Mouse (Mus musculus) neutrophil, adult 59 days (primary cell): ENCODE results near the gene Cplx2. TPM values are rescaled to one million over a fixed set of nuclear protein-coding genes. Genes with fewer than 3 reads are reported as not detected.

ENCODE experiments used
- total RNA-seq, 2 experiments: library from RNA; stranded (reverse); gene quantifications; 1 replicate in 1 of 2; 2 replicates in 1 of 2; pipeline ENCODE4 v1.2.4; 2023

The Cplx2 gene
- 1 to 10 TPM; 1.4 to 3.1 TPM for total RNA-seq

DNA sequence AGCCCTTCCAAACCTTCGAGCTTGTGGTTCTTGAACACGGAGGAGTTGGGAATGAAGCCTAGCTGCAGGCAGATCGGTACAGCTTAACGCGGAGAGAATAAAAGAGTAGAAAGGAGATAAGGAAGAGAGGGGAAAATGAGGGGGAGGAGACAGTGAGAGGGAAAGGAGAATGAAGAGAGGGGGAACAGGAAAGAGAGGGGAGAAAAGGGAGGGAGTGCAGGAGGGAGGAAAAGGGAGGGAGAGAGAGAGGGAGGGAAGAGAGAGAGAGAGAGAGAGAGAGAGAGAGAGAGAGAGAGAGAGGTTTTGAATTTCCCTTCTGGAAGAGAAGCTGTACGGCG lies at the start of gene Cplx2:
Gene Cplx2, plus strand, starts transcription at position 301 of the 338 bp plus-strand sequence.

Other genes with a start within 250 kb of the Cplx2 start
- gene Hrh2, start 179.2 kb upstream of the Cplx2 start, total RNA-seq: 10 to 100 TPM; 29.0 to 31.0 TPM
- 10 to 100 TPM; 16.0 to 17.8 TPM for gene Thoc3, start 97.5 kb downstream of the Cplx2 start, total RNA-seq
- gene Simc1, start 132.4 kb downstream of the Cplx2 start, total RNA-seq: 1 to 10 TPM; 4.3 to 4.7 TPM
- 10 to 100 TPM; 34.5 to 41.0 TPM for gene 4833439L19Rik, start 194.1 kb downstream of the Cplx2 start, total RNA-seq
- 1 to 10 TPM; 7.4 to 8.4 TPM for gene Arl10, start 203.7 kb downstream of the Cplx2 start, total RNA-seq
- gene Nop16, start 218.7 kb downstream of the Cplx2 start, total RNA-seq: 1 to 10 TPM; 6.3 to 7.5 TPM
- 10 to 100 TPM; 60.7 to 66.3 TPM for gene Higd2a, start 218.9 kb downstream of the Cplx2 start, total RNA-seq
- gene Cltb, start 240.0 kb downstream of the Cplx2 start, total RNA-seq: 1 to 10 TPM; 5.6 to 7.7 TPM